Mouse (Mus musculus): ENCODE data around the gene Ston2.
"Not testable (repeated sequence)": the region's sequence is repeated elsewhere in the genome, so short reads cannot be mapped to it uniquely, and the experiment has no call there.

Ston2 gene

DNA sequence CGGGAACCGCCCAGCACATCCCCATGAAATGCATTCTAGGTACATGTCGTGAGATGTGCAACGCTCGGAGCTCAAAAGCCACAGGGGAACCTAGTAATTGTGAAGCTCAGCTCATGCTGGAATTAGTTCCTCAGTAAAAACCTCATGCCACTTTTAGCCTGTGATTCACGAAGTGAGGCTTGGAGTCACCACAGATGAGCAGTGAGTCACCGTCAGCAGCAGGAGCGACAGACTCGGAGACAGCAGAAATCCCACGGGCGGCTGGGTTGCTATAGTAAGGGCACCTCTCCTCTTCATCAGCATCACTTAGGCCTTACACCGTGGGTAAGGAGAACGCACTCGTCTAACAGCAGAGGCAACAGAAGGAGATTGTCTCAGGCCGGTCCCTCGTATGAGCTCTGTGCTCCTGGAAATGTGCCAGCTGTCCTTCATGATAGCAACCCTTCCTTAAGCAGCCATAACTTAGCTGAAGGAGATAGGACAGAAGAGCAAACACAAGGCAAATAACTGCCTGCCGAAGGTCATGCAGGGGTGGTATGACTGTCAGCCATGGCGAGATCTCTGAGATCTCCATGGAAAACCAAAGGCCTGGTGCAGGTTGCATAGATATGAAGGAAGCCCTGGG is 39.8 kb downstream of the Ston2 start:
- DNase-seq = no peak

DNA sequence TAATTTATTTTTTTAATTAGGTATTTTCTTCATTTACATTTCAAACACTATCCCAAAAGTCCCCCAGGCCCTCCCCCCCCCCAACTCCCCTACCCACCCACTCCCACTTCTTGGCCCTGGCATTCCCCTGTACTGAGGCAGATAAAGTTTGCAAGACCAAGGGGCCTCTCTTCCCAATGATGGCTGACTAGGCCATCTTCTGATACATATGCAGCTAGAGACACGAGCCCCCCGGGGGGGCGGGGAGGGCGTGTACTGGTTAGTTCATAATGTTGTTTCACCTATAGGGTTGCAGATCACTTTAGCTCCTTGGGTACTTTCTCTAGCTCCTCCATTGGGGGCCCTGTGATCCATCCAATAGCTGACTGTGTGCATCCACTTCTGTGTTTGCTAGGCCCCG is 41.3 kb downstream of the Ston2 start:
- not testable (repeated sequence) for DNase-seq

DNA sequence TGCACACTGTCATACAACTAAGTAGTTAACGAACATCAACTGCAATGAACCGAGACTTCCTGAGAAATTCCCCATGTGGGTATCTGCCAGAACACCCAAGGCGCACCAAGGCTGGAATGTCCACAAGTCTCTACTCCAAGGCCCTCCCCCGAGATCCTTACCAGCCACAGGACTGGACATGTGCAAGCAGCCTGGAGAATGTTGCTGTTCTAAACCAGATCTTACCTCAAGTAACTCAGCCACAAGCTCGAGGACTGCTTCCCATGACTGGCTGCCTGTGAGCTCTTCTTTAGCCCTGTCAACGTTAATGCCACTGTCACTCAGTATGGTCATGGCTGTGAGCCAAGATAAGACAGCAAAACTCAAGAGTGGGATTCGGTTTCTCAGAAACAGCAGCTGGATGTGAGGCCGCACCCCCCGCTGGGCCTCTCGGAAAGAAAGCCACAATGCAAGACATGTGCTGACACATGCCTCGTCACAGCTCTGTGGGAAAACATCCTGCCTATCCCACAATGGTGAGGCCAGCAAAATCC is 42.4 kb downstream of the Ston2 start:
- no peak for DNase-seq

DNA sequence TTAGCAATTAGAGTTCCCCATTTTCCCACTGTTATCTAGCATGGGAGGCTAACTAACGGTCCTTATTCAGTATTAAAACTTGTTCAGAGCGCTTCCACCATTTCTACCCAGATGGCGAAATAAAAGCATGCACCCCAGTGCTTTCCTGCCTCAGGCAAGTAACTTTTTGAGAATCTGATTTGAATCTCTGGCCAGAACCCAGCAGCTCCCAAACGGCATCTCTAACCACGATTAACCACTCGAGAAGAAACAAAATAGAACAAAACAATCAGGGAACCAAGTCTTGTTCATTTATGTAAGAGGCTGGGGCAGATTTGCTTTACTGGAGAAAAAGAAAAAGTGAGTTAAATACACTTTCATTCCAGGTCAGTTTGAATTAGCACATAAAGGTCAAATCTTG is 44.1 kb downstream of the Ston2 start:
- DNase-seq = no peak

DNA sequence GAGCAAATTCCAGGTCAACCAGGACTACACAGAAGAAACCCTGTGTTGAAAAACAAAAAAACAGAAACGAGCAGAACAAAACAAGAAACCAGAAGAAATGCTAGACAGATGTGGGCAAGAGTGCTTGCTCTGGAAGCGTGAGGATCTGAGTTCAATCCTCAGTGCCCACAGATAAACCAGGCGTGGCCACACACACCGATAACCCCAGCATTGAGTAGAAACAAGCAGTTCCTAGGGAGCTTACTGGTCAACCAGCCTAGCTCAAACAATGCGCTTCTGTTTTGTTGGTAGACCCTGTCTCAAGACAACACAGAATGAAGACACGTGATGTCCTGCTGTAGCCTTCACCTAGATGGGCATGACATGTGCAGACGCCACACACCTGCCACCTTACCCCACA is 45.3 kb downstream of the Ston2 start:
- DNase-seq = no peak

DNA sequence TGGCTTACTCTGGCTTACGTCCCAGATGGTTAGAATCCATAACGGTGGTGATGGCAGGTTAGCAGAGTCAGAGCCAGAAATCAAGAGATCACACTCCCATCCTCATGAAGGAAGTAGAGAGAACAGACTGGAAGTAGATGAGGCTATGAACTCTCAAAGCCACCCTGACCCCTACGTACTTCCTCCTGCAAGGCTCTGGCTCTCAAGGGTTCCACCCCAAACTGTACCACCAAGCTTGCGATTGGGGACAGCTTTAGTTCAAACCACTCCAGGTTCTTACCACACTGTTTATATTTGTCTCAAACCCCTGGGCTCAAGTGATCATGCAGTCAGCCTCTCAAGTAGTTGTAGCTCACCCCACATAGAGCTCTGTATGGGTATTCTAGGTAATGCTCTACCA is 49.8 kb downstream of the Ston2 start:
- no peak for DNase-seq

DNA sequence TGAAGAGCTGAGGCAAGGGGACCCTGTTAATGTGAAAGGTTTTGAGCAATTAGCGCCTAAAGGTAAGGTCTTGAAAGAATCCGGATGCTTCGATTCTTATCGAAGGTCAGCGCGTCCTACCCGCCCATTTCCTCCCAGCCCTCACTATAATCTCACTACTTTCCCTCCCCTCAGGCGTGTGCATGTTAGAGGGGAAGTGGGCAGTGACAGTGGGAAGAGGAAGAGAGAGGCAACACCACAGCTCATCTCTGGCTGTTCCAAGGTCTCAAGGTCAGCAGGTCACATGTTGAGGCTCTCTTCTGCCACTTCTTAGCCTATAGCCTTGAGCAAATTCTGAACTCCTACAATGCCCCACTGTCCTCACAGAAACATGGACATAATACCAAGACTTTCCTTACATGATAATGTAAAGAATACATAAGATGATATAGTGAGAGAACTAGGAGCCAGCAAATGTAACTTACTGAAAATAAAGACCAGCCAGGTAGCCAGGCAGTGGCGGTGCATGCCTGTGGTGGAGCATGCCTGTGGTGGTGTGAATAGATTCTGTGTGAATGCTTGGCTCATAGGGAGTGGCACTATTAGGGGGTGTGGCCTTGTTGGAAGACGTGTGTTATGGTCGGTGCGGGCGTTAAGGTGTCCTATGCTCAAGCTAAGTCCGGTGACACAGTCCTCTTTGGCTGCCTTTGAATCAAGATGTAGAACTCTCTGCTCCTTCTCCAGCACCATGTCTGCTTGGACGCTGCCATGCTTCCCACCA is 51.8 kb downstream of the Ston2 start:
- no peak for DNase-seq

DNA sequence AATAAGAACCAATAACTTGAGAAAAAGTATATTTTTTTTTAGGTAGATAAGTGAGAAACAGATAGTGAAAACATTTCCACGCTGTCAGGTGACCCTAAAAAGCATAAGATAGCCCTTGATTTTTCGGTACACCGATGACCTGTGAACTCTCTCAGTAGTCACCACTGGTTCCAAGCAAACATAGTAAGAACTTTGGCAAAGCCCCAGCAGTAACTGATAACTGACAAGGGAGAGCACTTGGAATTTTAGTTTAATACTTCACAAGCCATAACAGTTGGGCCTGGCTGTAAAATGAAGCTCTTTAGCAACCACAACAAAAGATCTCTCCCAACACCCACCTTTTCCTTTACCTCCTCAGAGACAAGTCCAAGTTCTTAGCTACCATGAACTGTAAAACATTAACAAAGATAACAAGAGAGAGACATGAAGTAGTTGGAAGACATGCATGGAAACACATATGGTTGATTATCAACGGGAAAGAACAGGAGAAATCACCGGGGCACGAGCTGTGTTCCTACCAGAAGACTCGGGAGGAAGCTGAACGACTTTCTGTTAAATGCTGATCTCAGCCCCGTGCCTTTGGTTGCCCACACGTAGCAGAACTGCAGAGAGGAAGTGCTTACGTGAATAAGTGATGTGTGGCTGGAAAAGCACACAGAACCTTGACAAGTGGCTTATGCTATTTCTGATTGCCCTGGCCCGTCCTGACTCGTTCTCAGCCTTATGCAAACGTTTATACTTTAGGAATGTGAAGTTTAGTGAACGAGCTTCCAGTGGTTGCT is 53.8 kb downstream of the Ston2 start:
- DNase-seq = no peak

DNA sequence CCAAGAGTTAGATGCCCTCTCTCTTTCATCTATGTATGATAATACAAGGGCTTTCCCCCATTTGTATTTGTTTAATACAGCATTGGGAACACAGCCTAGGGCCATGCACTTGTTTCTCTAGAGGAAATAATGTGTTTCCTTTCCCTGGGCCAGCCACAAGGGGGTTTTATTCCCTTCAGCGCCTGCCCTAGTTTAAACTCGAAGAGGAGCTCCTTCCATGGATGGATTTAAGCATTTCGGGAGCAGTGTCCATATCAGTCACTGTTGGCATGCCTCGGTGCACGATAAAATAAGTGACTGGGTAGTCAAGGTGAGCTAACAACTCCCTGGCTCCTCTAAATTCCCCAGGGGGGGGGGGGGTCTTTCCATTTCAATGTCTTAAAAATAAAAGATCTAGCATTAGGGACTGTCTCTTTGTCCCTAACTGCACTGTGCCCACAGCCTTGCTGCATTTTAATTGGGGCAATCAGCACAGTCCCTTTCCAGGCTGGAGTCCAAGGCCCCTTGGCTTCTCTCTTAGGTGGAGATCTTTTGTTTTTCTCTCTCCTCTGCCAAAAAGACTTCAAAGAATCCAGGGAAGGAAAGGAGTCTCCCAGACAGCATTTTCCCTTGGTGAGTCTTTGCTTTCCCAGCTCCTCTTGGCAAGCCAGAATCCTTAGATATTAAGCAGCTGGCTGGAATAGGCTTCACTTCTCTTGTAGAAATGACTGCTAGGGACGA is 55.3 kb downstream of the Ston2 start:
- no peak for DNase-seq

DNA sequence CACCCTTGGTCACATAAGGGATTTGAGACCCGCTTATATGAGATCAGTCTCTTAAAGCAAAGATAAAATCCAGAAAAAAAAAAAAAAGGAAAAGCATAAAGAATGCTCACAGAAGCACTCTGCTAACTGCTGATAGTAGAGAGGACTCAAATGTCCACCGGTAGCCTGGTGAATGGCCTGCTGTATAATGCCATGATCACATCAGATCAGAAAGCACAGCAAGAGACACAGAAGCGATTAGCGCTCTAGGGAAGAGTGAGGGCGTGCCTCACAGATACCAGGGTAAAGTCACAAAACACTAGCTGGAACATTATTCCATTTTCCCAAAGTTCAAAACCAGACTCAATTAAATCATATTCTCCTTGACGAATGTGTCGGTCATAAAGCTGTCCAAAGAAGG is 62.0 kb downstream of the Ston2 start:
- DNase-seq = no peak

DNA sequence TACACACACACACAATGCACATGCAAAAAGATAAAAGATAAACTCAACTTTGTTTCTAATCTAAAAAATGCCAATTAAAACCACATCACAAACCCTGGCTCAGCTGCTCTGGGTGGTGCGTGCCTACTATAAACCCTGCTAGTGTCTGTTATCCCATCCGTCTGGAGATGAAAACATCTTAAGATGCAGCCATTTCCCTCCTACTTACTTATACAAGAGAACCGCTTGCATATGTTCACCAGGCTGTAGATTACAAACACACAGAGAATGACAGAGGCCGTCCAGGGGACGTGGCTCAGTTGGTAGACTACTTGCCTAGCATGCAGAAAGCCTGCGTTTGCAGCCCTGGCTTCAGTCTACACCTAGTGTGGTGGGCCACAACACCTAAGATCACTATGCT is 64.3 kb downstream of the Ston2 start:
- DNase-seq = no peak

DNA sequence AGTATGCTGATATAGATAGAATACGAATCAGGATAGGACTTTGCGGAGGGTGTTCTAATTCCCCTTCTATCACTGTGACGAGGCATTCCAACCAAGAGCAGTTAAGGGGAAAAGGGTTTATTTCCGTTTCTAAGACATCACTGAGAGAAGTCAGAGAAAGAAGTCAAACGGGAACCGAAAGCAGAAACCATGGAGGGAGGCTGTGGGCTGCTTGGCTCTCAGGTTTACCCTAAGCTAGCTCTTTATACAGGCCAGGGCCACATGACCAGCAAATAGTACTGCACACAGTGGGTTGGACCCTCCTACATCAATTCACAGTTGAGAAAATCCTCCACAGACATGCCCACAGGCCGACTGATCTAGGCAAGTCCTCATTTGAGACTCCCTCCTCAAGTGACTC is 69.1 kb downstream of the Ston2 start:
- no peak for DNase-seq

DNA sequence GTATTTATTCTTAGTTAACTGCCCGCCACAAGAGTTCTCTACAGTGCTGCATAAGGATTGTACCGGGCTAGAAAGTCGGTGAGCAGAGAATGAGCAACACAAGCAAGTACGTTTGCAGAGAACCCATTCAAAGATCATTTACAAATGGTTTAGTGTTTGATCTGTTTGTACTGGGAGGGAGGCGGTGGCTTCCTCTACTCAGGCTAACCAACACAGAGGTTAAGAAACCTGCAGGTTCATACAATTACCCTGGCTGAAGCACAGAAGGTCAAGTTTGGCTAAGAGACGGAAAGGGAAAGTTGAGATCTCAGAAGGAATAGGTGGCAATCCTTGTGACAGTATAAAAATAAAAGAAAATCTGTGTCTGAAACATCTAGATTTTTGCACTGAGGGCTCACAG is 72.5 kb downstream of the Ston2 start:
- no peak for DNase-seq

DNA sequence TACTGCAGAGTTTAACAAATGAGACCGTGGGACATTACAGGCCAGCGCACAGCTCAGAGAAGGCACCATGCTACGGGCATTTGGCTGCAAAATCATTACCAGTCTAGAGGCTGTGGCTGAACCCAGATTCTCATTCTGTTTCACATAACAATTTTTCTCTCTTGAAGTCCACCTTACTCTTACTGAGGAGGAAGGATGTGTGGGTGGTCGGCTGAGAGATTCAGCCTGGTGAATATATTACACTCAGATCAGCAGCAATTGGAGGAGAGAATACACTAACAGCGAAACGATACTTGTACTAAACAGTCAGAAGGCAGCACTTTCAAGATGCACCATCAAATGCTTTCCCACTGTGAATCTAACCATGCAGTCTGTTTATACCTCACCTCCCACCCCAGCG is 74.8 kb downstream of the Ston2 start:
- no peak for DNase-seq

DNA sequence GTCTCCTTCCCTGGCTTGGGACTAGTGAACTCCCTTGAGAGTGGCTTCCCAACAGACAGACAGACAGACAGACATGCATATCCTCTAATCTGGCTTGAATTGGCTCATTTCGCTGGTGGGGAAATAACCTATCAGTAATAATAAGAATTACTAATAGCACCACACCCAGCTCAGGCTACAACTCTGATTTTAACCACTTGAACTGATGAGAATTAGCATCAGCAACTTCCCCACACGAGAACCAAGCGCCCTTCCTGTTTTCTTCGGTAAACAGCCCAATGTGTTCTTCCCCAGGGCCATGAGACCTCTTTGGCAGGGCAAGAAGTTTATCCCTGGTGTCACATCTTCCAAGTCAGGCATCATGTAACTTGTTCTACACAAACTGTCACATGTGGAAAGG is 76.5 kb downstream of the Ston2 start:
- no peak for DNase-seq

DNA sequence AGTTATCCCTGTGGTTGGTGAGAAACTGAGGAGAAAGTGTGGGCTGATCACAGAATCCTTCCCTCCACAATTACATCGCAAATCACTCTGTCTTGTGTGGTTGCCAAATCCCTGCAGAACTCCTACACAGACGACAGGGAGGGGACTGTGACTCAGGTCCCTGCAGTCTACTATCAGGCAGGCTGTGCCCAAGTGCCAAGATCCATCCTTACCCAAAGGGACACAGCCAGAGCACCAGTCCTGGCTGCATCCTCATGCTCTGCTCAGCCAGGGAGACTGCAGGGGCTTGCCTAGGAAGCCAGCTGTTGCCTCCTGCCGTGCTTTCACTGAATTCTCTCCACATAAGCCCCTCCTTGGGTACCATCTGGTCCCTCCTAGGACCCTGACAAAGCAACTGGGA is 77.3 kb downstream of the Ston2 start:
- DNase-seq = no peak

DNA sequence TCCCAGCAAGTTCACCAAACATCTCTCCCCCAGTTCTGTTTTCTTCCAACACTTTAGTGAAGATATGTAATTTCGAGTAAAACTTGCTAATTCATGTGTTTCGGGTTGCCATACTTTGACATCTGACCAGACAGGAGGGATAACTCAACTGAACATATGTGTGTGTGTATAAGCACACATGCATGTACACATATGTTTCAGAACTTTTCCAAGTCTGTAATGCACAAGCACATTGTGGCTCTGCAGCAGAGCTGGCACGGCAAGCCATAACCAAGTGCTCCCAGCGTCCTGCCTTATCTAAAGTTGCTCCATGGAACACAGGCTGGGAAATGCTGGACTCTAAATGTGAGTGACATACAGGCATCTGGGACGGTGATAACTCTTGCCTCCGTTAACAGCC is 78.6 kb downstream of the Ston2 start:
- no peak for DNase-seq

DNA sequence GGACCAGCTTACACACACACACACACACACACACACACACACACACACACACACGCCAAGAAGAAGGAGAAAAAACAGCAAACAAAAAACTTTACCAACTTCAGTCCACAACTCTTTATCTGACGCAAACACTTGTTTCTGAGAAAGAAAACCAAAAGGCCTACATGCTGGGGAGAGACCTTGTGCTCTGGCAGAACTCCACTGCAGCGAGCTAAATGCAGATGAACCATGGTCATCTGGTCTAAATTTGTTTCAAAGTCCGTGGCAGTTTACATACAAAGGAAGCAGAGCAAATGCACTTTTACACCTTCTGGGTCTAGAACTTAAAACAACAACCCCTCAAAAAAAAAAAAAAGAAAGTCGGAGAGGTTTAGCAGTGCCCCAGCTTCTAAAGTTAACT is 79.0 kb downstream of the Ston2 start:
- DNase-seq = no peak

DNA sequence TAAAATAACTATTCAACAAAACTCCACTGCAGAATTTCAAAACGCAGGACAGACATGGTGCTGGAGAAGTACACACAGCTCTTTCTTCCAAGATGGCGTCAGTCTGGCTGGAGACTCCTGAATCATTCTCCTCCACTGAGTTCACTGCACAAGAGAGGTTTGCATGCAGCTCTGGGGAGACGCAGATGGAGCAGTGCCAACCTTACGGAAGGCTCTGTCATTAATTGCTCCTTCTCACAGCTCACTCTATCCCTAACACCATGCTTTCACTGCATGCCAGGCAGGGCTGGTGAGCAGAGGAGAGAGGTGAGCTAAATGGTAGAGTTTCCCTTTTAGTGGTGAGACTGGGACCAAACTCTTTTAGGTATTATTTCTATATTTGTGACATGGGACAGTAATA is 80.4 kb downstream of the Ston2 start:
- no peak for DNase-seq

DNA sequence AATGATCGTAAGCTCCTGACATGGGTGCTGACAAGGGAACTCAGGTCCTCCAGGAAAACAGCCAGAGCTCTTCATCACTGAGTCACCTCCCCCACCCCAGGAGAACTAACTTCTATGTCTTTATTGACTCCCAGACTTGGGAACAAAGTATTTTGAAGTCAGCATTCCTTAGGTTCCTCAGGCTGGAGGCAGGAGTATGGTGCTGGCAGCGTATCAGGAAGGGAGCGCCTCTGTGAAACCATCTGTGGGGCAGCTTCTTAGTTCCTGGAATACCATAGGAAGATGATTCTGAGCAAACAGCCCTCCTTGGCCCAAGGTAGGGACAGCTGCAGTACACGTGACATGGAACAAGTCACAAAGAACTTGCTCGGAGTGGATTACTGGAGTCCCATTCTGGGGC is 84.7 kb downstream of the Ston2 start:
- no peak for DNase-seq

DNA sequence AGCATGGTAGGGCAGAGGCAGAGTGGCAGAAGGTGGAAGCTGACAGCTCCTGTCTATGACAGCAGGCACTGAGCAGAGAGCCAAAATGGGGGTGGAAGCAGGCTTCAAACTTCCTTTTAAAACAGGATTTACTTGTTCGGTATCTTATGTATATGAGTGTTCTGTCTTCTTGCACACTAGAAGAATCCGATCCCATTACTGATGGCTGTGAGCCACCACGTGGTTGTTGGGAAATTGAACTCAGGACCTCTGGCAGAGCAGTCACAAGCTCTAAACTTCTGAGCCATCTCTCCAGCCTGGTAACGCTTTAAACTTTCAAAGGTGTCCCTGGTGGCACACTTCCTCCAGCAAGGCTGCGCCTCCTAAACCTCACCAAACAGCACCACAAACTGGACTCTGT is 85.4 kb downstream of the Ston2 start:
- DNase-seq = no peak

DNA sequence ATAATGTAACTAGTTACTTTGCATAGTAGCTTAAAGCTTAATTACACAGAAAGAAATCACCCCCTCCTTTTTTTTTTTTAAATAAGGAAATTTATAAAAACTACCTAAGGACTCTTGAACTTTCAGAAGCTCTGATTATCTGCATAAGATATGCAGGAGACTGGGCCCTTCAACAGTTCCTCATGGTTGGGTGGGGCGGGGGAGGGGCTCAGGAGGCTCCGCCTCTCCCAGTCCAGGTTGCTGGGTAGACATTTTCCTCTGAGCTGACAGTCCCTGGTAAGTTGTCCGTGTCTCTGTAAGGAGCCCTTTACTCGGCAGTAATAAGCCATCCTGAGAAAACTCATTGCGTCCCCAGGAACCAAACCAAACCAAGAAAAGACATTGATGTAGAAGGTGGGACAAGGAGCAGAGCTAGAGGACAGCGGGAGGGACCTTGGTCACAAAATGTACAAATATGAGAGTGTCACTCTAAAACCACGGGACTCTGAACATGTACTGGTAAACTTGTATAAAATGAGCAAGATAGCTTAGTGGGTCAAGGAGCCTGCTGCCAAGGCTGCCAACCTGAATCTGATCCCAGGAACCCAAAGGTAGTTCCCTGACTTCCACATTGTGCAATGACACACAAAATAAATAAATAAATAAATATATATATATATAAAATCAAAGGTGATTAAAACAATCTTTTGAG is 88.6 kb downstream of the Ston2 start:
- no peak for DNase-seq

DNA sequence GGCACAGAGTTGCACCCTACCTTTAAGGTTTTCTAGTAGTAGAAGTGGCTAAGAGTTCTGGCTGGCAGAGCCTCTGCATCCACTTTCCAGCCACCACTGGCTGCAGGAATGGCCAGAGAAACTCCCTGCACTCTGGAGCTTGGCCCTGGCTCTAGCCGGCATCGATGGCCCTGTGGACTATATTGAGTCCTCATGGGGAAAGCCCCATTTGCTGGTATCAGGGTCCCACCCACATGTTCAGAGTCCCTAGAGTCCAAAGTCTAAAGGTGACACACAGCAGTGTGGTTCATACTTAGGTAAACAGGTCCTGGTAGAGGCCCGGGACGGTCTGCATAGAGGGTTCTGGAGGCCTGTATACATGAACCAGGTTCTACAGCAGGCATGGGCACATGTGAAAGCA is 92.0 kb downstream of the Ston2 start:
- no peak for DNase-seq
